Mouse (Mus musculus): ENCODE measurements around the gene Olfr279. TPM values are rescaled to one million over a fixed set of nuclear protein-coding genes. Genes with fewer than 3 reads are reported as not detected.

Olfr279 gene
- not detected in 2 replicates for polyA plus RNA-seq (2012; rRNA removed; ENCODE audit: low replicate concordance)

GRCm38 (mm10) chr15:98492102-98492501 lies at the start of gene Olfr279:
TSS of gene Olfr279 (plus strand) at chr15:98492402.

GRCm38 (mm10) chr15:98452288-98452687 lies 39.9 kb upstream of the Olfr279 start, which contains the start of gene Olfr281:
TSS of gene Olfr281 (plus strand) at chr15:98452588.

DNA sequence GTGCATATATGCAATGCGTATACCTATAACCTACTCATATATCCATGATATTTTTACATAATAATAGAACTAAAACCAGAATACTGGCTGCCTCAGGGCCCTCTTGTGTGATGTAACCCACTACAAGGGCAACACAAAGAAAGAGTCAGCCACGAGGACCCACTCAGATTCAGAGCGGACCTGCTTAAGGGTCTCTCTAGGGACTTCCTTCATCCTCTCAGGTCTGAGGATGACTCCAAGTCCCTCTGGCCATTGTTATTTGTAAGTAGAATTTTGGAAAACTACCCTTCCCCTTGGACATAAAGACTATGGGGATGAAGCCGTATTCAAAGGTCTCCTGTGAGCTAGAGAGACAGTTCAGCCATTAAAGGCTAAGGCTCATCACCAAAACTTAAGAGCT lies 22.6 kb upstream of the Olfr279 start, which contains the start of gene OR5BS1P:
Gene OR5BS1P, plus strand, starts transcription at position 301 of the 400 bp plus-strand sequence.

DNA sequence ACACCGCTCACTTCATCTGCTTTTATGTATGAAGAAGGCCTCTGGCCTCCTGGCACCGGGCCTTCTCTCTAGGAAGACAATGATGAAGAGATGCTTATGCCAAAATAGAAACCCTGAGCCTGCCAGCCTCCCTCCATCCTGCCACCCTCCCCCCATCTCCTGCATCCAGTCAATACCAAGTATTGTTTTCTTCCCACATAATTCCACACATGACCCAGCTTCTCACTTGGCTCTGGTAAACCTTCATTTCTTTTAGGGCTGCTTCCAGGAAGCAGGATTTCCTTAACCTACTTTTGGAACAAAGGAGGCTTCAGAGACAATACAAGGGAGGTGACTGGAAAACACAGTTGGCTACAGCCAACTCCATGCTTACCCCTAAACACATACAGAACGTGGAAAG lies 9.5 kb upstream of the Olfr279 start, which contains the start of gene Lalba:
Gene Lalba, minus strand, starts transcription at position 21 of the 400 bp plus-strand sequence.

GRCm38 (mm10) chr15:98533881-98534627 lies 41.9 kb downstream of the Olfr279 start, which contains the start of gene Kansl2:
TSS of gene Kansl2 (minus strand) at chr15:98534264.

Other genes with a start within 250 kb of the Olfr279 start
- not detected in 2 replicates for gene H1fnt, start 235.1 kb upstream of the Olfr279 start, polyA plus RNA-seq (2012; rRNA removed; ENCODE audit: low replicate concordance)
- gene Zfp641, start 196.2 kb upstream of the Olfr279 start, polyA plus RNA-seq (2012; rRNA removed; ENCODE audit: low replicate concordance) = 0.13 and 0.36 TPM in 2 replicates
- gene Olfr285, start 175.0 kb upstream of the Olfr279 start, polyA plus RNA-seq (2012; rRNA removed; ENCODE audit: low replicate concordance) = not detected in 2 replicates
- not detected in 2 replicates for gene Olfr284, start 151.4 kb upstream of the Olfr279 start, polyA plus RNA-seq (2012; rRNA removed; ENCODE audit: low replicate concordance)
- gene Olfr283, start 111.5 kb upstream of the Olfr279 start, polyA plus RNA-seq (2012; rRNA removed; ENCODE audit: low replicate concordance) = not detected in 2 replicates
- gene Olfr282, start 61.2 kb upstream of the Olfr279 start, polyA plus RNA-seq (2012; rRNA removed; ENCODE audit: low replicate concordance) = not detected in 2 replicates
- gene Olfr281, start 39.8 kb upstream of the Olfr279 start, polyA plus RNA-seq (2012; rRNA removed; ENCODE audit: low replicate concordance) = not detected in 2 replicates
- gene OR5BS1P, start 22.5 kb upstream of the Olfr279 start, polyA plus RNA-seq (2012; rRNA removed; ENCODE audit: low replicate concordance) = not detected in 2 replicates
- not detected in 2 replicates for gene Lalba, start 9.7 kb upstream of the Olfr279 start, polyA plus RNA-seq (2012; rRNA removed; ENCODE audit: low replicate concordance)
- 14.6 and 20.2 TPM in 2 replicates for gene Kansl2, start 41.9 kb downstream of the Olfr279 start, polyA plus RNA-seq (2012; rRNA removed; ENCODE audit: low replicate concordance)
- 1.7 and 2.3 TPM in 2 replicates for gene Ccnt1, start 78.5 kb downstream of the Olfr279 start, polyA plus RNA-seq (2012; rRNA removed; ENCODE audit: low replicate concordance)
- 0.96 TPM in 1 of 2 replicates, not detected in the other for gene 4930415O20Rik, start 78.6 kb downstream of the Olfr279 start, polyA plus RNA-seq (2012; rRNA removed; ENCODE audit: low replicate concordance)
- 46.5 and 77.2 TPM in 2 replicates for gene Adcy6, start 117.7 kb downstream of the Olfr279 start, polyA plus RNA-seq (2012; rRNA removed; ENCODE audit: low replicate concordance)
- gene Cacnb3, start 138.4 kb downstream of the Olfr279 start, polyA plus RNA-seq (2012; rRNA removed; ENCODE audit: low replicate concordance) = 22.9 and 29.1 TPM in 2 replicates
- gene Ddx23, start 170.5 kb downstream of the Olfr279 start, polyA plus RNA-seq (2012; rRNA removed; ENCODE audit: low replicate concordance) = 18.0 and 23.8 TPM in 2 replicates
- gene Rnd1, start 185.1 kb downstream of the Olfr279 start, polyA plus RNA-seq (2012; rRNA removed; ENCODE audit: low replicate concordance) = 0.88 and 1.3 TPM in 2 replicates
- gene Ccdc65, start 215.8 kb downstream of the Olfr279 start, polyA plus RNA-seq (2012; rRNA removed; ENCODE audit: low replicate concordance) = 0.07 and 0.12 TPM in 2 replicates
- 18.0 and 30.8 TPM in 2 replicates for gene Fkbp11, start 235.8 kb downstream of the Olfr279 start, polyA plus RNA-seq (2012; rRNA removed; ENCODE audit: low replicate concordance)

Data from duodenum, adult 2 months (tissue).